Mouse (Mus musculus) CH12.LX (cell line): ENCODE results near the gene Zc3h8.

ENCODE experiments used
- CHD1 ChIP-seq: IDR thresholded peaks from 2 replicates; pipeline ENCODE4 v1.6.1; 2012; ENCODE audit warnings: low read depth, low read length, improper control_type of control experiment, inconsistent platforms
- CTCF ChIP-seq, 2 experiments: IDR thresholded peaks in 1 of 2; conservative IDR thresholded peaks in 1 of 2; 2 replicates each; pipeline ENCODE4 v1.5.1; 2011 to 2012; ENCODE audit warnings: low read depth in 2 of 2, low read length in 2 of 2, improper control_type of control experiment in 1 of 2, inconsistent platforms in 1 of 2, mild to moderate bottlenecking in 1 of 2, moderate library complexity in 1 of 2
- EP300 ChIP-seq: IDR thresholded peaks from 2 replicates; pipeline ENCODE4 v1.6.1; 2011; ENCODE audit warnings: low read length, improper control_type of control experiment
- JUN ChIP-seq: IDR thresholded peaks from 2 replicates; pipeline ENCODE4 v1.6.1; 2011; ENCODE audit warnings: low read depth, mild to moderate bottlenecking, low read length, improper control_type of control experiment, moderate library complexity; ENCODE audit not compliant: insufficient read depth
- KAT2A ChIP-seq: IDR thresholded peaks from 2 replicates; pipeline ENCODE4 v1.6.1; 2012; ENCODE audit warnings: low read length, improper control_type of control experiment, inconsistent platforms; ENCODE audit not compliant: insufficient replicate concordance
- MEF2A ChIP-seq: IDR thresholded peaks from 2 replicates; pipeline ENCODE4 v1.6.1; 2014; ENCODE audit warnings: low read depth, mild to moderate bottlenecking, inconsistent platforms, low read length, improper control_type of control experiment, borderline replicate concordance
- POLR2A ChIP-seq: IDR thresholded peaks from 2 replicates; pipeline ENCODE4 v1.6.1; 2011; ENCODE audit warnings: low read depth, mild to moderate bottlenecking, improper control_type of control experiment, low read length
- POLR2AphosphoS2 ChIP-seq: IDR thresholded peaks from 2 replicates; pipeline ENCODE4 v1.6.1; 2011; ENCODE audit warnings: low read depth, low read length, improper control_type of control experiment
- RCOR1 ChIP-seq: conservative IDR thresholded peaks from 2 replicates; pipeline ENCODE4 v1.6.1; 2012; ENCODE audit warnings: low read depth, mild to moderate bottlenecking, inconsistent platforms, low read length, improper control_type of control experiment
- SMC3 ChIP-seq: IDR thresholded peaks from 2 replicates; pipeline ENCODE4 v1.6.1; 2011; ENCODE audit warnings: low read depth, low read length, improper control_type of control experiment
- ZC3H11A ChIP-seq: IDR thresholded peaks from 2 replicates; pipeline ENCODE4 v1.6.1; 2012; ENCODE audit warnings: low read depth, mild to moderate bottlenecking, inconsistent platforms, low read length, improper control_type of control experiment

DNA sequence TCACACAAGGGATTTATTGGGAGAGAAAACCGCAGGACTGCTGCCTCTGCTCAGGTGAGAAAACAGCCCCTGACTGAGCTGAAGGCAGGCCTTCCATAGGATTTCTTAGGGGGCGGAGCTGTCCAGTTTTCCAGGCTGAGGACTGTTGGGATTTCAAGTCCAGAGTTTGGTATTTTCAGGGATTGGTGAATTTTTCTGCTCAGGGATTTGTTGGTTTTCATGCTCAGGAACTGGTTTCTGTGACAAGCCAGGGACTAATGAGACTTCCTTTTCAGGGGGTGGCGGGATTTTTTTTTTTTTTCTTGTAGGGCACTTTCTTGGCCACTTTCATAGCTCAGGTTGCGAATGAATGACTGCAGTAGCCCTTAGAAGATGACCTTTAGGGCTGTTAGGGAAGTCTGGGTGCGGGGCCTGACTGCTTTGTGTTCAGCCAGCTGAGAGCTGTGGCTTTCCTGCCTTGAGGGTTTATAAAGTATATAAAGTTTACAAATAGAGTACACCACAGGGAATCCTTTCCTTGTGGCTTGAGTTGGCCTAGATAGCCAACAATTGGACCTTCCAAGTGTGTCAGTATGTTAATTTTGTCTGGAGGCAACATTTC, 21.7 kb upstream of the Zc3h8 start:
- TF ChIP-seq CHD1 (no peak), CTCF (conservative IDR thresholded peaks at IDR 0.05 in 1 of 2, IDR thresholded peaks at IDR 0.05 in 1 of 2; ENCODE audit: low read depth in 2 of 2, low read length in 2 of 2) (no peak), EP300 (no peak), POLR2A (no peak), MEF2A (no peak), ZC3H11A (no peak), KAT2A (no peak), POLR2AphosphoS2 (no peak), JUN (no peak), SMC3 (no peak), RCOR1 (no peak)
